Mouse (Mus musculus): ENCODE data around the gene Bbs12.

The Bbs12 gene

GRCm38 (mm10) chr3:37312370-37312941, at the start of gene Bbs12, which contains the start of gene Cetn4:
TSS of gene Bbs12 (plus strand) at chr3:37312554.
TSS of gene Cetn4 (minus strand) at chr3:37312708.
- peak; percentile 97 for DNase-seq (ENCODE audit: low read depth)

DNA sequence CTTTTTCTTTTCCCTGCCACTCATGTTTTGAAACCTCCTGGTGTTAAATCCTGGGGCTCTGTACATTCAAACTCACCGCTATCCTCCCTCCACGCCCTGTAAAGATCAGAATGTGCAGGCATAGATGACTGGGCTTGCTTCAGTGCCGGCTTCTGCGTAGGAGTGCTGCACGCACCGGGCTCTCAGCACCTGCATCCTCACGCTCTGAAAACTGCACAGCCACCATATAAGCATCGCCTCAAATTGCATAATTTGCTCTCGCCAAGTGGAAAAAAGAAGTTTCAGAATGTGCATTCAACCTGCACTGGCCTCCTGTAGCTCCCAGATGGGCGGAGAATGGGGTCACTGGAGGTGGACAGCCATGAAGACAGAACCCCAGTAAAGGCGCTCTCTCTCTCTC, 44.0 kb upstream of the Bbs12 start:
- DNase-seq (ENCODE audit: low read depth) = no peak

GRCm38 (mm10) chr3:37269926-37270325, 42.4 kb upstream of the Bbs12 start:
- no peak for DNase-seq (ENCODE audit: low read depth)

DNA sequence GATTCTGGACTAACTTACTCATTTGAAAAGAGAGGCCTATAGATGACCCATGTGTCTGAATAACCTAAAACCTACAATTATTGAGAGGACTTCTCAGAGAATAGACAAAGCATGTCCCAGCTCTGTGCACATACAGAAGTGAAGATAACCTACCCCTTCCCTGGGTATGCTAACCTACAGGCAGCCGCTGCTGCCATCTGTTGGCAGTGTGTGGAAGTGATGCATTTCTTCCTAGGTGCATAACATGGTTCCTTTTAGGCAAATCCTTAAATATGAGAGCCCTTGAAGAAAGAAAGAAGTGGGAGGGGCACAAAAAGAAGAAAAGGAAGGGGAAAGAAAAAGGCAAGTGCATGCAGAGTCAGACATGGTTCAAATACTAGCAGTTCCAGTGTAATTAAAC, 41.1 kb upstream of the Bbs12 start:
- peak; percentile 77 for DNase-seq (ENCODE audit: low read depth)

DNA sequence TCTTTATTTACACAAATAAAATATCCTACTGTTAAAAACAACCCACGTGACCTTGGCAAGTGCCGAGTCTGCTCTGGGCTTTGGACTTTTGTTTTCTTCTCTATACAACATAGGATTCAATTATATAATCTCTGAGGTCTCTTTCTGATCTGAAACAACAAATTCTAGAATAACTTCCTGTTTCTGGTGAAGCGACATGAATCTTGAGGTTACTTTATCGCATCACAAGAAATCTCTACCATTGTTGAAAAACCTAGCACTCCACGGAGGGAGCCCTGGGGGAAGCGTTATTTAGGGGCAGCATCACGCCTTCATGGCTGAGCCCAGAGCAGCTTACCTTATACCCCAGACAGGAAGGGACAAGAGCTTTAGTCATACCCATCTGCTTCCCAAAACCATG, 39.3 kb upstream of the Bbs12 start:
- no peak for DNase-seq (ENCODE audit: low read depth)

DNA sequence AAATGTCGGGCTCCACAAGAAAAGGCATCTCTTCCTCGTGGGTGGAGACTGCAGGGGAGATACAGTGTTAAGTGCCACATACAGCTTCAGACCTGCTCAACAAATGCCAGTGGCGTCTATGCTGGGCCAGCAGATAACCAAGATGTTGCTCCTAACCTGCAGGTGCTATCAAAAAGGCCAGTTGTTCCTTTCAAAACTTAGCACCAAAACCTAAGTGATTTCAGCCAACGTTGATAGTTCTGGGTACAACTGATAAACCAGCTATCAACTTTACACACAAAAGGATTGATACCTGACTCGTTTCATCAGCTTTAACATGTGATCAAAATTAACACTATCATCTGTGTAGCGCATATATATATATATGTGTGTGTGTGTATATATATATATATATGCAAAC, 37.7 kb upstream of the Bbs12 start:
- no peak for DNase-seq (ENCODE audit: low read depth)

- no peak for DNase-seq (ENCODE audit: low read depth)
Measured at GRCm38 (mm10) chr3:37280221-37280620, 32.1 kb upstream of the Bbs12 start.

DNA sequence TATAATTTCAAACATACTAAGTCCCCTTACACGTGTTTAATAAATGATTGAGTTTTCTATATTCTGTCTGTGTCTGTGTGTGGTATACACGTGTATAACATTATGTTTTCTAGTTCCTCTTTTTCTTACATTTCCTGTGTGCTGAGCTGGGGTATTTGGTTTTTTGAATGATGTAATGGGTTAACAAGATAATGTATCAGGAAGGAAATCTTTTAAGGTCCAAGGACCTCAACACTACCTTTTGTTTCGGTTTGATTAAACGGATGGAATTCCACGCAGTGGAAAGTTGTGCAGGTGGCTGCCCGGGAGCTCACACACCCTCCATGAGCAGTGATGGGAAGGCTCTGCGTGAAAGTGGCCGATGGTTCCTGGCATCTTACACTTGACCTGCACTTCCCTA, 31.5 kb upstream of the Bbs12 start:
- no peak for DNase-seq (ENCODE audit: low read depth)

DNA sequence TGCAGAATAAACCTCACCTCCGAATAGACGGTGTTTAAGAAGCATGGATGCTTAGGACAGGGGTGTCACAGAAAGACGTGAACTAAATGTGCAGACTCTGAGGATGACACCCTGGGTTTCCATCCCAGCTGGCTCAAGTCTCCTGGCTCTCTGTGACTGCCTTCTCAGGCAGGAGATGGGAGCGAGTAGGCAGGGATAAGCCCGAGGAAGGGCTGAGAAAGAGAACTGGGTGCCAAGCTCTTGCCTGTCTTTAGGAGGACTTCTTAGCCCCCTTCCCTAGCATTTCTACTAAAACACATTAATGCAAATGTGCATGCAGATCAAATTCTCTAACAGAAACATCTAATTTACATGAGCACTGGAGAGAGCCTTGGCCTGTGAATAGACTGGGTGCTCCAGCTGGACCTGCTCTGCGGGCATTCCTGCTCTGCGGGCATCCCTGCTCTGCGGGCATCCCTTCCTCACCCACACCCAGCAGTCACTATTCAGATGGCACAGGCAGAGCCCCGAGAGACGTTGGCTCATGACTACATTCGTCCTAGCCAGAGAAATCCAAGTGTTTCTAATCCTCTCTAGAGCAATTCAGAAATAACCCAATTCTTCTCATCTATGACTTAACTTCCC, 29.9 kb upstream of the Bbs12 start:
- no peak for DNase-seq (ENCODE audit: low read depth)

DNA sequence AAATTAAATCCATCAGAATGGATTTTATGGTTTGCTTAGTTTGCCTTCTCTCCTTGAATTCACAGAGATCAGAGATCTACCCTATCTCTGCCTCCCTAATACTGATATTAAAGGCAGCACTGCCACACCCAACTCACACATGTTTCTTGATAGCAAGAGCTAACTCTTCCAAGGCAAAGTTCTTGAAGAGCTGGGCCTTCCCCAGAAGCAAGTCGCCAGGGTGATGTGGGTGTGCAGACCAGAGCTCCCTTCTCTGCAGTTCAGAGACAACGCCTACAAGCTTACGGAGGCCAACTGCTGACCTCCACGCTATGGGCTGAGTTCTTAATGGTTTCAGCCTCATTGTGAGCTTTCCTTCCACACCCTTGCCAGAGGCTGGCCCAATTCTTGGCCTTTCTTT, 29.1 kb upstream of the Bbs12 start:
- DNase-seq (ENCODE audit: low read depth) = no peak

GRCm38 (mm10) chr3:37289237-37289636, 23.1 kb upstream of the Bbs12 start:
- DNase-seq (ENCODE audit: low read depth) = no peak

DNA sequence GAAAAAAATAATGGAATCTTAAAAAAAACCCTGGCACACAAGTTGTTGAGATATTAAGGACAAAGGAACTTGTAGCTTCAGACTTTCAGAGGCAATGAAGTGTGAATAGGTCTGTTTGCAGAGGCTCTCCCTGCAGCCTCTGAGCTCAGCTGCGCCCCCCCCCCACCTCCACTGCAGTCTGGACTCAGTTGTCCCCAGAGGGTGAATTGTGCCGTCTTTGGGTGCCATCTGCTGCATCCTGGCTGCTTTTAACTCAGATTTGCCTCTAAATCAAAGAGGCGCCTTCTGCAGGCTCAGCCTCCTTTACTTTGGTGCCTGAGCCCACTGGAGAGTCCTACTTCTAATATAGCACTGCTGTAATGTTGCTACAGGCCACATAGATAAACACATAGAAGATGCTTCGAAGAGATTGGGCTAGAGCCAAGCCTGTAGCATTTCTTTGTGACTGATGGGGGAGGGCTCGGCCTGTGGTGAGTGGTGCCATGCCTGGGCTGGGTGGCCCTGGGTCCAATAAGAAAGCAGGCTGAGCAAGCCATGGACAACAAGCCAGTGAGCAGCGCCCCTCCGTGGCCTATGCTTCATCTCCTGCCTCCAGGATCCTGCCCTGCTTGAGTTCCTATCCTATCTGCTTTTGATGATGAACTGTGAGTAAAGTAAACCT, 21.3 kb upstream of the Bbs12 start:
- no peak for DNase-seq (ENCODE audit: low read depth)

DNA sequence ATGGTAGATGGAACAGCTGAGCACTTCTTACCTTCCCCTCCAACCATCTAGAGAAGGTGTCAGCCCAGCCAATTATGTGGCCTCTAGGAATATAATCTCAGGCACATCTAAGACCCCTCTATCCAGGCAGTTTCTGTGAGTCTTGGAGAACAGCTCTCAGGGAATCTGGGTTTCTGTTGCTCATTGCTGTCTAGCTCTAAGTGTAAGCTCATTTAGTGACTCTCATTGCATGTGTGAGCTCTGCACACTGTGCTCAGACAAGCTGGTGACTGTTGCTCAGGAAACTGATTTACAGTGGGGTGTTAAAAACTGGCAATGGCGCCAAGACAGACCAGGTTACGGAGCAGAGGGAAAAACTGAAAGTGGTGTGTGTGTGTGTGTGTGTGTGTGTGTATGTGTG, 20.4 kb upstream of the Bbs12 start:
- no peak for DNase-seq (ENCODE audit: low read depth)

- no peak for DNase-seq (ENCODE audit: low read depth)
Measured at GRCm38 (mm10) chr3:37292654-37293053, 19.7 kb upstream of the Bbs12 start.

DNA sequence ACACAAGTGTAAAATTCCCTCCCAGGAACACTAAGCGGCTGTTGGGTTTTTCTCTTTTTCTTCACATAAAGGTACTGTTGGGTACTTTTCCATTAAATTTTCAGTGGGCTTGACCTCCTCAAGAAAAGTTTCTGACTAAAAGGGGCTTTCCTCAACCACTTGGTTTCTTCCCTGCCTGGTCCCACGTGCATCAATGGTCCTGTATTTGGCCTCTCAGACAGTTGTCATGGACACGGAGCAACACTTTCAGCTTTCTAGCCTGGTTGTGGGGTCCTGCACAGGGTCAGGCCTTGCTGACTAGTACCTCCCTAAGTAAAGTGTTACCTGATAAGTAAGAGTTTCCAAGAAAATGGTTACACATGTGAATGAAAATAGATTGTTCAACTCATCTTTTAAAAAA, 12.9 kb upstream of the Bbs12 start:
- DNase-seq (ENCODE audit: low read depth) = no peak

DNA sequence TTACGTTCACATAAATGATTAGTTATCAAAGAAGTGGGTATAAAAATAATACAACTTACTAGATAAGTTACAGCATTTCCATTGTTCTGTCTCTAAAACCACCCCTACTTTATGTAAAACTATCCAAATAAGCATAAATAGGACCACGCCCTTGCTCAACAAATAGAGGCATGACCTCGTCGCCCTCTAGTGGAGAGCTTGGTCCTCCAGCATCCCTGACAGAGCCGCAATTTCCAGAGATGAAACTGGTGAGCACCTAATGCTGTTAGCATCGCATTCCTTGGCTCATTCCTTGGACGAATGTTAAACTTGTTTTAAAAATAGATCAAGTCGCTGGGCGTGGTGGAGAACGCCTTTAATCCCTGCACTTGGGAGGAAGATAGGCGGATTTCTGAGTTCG, 9.7 kb upstream of the Bbs12 start:
- peak; percentile 78 for DNase-seq (ENCODE audit: low read depth)

DNA sequence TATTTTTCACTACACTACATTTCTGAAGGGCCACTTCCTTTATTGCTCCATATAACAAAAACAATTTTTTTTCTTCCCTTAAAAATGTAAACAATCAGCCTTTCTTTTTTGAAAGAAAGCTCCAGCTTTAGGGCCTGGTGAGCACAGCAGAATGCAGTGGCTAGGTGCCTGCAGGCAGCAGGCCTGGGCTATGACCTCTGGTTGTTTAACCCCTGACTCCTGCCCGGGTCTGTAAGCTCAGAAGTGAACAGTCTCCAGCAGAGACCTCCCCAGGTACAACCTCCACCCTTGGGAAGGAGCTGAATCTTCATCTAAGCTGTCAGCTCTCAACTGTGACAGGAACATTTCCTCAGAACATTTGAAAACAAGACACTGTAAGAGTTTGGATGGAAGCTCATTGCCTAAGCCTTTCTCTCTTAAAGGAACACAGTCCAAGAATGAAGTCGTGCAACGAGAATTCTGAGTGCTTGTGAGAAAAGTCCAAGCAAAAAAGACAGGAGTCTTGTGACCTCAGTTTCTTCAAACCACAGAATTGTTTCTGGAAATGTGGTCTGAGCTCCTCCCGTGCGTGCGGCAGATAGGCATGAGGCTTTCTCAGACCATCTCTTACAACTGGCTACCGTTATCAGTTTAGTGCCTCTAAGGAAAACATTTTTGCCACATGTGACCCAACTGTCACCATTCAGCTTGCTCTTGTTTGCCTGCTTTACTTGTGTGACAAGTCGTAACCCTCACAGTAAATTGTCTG, 8.8 kb upstream of the Bbs12 start:
- peak; percentile 52 for DNase-seq (ENCODE audit: low read depth)

DNA sequence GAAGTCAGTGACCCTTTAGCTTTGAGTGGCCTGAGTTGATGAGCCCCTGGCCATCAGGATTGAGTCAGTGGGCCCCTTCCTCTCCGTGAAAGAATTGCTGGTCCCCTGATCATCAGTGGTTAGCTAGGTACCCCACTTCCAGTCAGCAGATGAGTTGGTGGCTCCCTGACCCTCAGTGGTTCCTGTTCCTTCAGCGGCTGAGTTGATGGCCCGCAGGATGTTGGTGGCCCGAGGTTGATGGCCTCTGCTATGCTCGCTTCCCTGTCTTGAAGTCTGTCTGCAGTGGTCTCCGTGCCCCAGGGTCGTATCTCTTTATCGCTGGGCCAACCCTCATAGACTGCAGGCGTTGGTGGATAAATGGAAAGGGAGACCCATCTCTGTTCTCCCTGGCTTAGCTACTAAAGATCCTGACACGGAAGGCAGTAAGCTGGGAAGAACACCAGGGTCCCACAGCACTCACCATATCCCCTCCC, 421 bp upstream of the Bbs12 start:
- DNase-seq (ENCODE audit: low read depth) = no peak

DNA sequence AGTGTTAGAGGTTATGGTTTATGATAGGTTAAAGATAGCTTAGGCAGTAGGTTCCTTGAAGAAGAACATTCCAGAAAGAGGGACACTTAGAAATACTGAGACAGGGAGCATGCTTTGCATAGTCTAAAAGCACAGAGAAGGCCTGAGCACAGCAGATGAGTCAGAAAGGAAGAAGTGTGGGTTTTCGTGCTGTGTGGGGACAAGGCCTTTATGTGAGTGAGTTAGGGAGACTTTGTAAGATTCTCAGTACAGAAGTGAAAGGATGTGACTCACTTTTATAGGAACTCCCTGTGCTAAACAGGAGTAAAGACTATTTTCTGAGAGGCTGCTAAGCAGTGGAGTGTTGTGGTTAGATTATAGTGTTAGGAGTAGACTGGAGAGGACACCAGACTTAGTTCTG, 1.0 kb downstream of the Bbs12 start:
- peak; percentile 63 for DNase-seq (ENCODE audit: low read depth)

- DNase-seq (ENCODE audit: low read depth) = peak; percentile 39
Measured at GRCm38 (mm10) chr3:37316233-37316632, 3.9 kb downstream of the Bbs12 start.

DNA sequence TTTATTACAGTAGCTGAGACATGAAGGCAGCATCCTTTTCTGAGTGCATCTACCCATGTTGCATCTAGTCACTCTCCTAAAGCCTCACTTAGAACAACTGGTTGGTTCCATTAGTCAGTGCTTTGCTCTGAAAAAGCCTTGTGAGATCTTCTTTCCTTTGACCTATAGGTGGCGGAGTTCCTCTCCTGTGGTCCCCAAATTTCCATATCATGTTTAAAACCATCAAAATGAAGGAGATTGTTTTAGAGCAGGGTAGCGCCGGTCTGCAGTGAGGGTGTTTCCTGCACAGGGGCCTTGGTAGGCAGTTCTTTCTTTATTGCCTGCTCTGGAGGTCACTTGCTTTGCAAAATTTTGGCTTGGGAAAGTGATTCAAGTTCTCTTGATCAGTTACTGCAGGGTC, 12.0 kb downstream of the Bbs12 start:
- peak; percentile 70 for DNase-seq (ENCODE audit: low read depth)

GRCm38 (mm10) chr3:37325317-37326112, 13.2 kb downstream of the Bbs12 start:
- no peak for DNase-seq (ENCODE audit: low read depth)

Data from NIH3T3 (cell line).